Mouse (Mus musculus): Measurements from ENCODE around the gene B4galt5.

DNA sequence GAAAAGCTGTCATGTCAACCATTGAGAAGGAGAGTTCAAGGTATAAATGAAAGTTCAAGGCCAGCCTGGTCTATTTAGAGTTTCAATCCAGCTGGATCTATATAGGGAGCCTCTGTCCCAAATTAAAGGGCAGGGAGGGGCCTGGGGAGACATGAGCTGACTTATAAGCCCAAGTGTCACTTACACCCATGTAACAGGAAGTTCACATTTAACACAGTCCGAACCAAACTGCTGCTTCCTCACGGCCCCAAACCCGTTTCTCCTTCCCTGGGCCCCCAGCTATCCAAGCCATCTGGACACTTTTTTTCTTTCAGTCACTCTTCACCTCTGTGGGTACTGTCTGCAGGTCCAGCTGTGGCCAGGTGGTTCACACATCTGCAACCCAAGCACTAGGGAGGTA lies 28.7 kb upstream of the B4galt5 start:
- TF ChIP-seq POLR2AphosphoS2 (IDR thresholded peaks at IDR 0.05; ENCODE audit: insufficient read length, low read depth) (no peak), MYOD1 (IDR thresholded peaks at IDR 0.05; ENCODE audit: control insufficient read depth in 1 of 3, insufficient read length in 2 of 3, low read depth in 2 of 3) (no peak), MAX (IDR thresholded peaks at IDR 0.05; ENCODE audit: low read depth) (no peak), POLR2A (IDR thresholded peaks at IDR 0.05; ENCODE audit: insufficient read length, low read depth) (no peak), USF1 (IDR thresholded peaks at IDR 0.05; ENCODE audit: low read depth) (no peak), TCF12 (IDR thresholded peaks at IDR 0.05; ENCODE audit: insufficient read depth, poor library complexity, severe bottlenecking) (no peak)

Data from myocyte (in vitro differentiated cells).